ENCODE assay signal across 21 mouse cellular contexts in the genomic region with DNA sequence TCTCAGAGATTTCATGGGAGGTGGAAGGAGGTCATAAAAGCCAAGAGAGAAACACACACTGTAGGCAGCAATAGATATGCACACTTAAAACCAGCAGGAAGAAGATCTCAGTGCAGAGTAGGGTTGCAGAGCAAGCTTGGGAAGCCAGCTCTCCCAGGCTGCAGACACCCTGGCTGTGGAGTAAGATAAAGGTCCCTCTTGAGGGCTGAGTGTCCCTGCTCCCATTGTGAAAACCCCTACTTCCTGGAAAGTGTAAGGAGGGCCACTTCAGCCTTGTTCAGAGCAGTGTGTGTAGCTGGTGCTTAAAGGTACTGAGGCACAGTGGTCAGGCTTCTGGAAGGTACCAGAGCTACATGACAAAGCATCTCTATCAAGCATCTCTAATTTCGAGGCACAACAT.
A peak's percentile ranks its signal among the peaks of the same experiment; 100 is the strongest.
DNase-seq lines count a peak whose midpoint lies in the region; ATAC-seq and TF ChIP-seq lines count a peak whose summit lies in the region.
"Had no signal": no experiment of that assay in that cellular context is flagged by ENCODE, and none has a peak within 500 bp of the region (broad histone marks: within the 10 kb centered on the region; RNA-seq: fewer than 3 reads in every experiment).

No protein-coding gene starts in this region.

- H3K9me3 ChIP-seq in hindbrain, embryonic 12.5 days (replicated peaks): no peaks in the 10 kb centered on the region
- H3K9me3 ChIP-seq in hindbrain, embryonic 11.5 days (ENCODE audit: control insufficient read depth, low read length): no peaks in the 10 kb centered on the region
- H3K9me3 ChIP-seq in lung, postnatal 0 days (ENCODE audit: low read length): no peaks in the 10 kb centered on the region
- no peaks in the 10 kb centered on the region for H3K9me3 ChIP-seq in midbrain, embryonic 16.5 days (replicated peaks; ENCODE audit: control insufficient read depth, low read length, poor library complexity, severe bottlenecking)
- H3K9me3 ChIP-seq in midbrain, embryonic 11.5 days (ENCODE audit: control insufficient read depth, low read length): no peaks in the 10 kb centered on the region
- H3K9me3 ChIP-seq: embryonic facial prominence, embryonic 15.5 days; forebrain, embryonic 10.5 days; heart, embryonic 10.5 days had no signal

- H3K36me3 ChIP-seq in hindbrain, embryonic 12.5 days: peaks cover 8% of the 10 kb centered on the region; the same call in 1 of the 2 replicates
- no peaks in the 10 kb centered on the region for H3K36me3 ChIP-seq in hindbrain, embryonic 11.5 days (ENCODE audit: control insufficient read depth, insufficient read depth, low read length)
- H3K36me3 ChIP-seq in lung, postnatal 0 days (ENCODE audit: insufficient read depth, low read length): no peaks in the 10 kb centered on the region
- no peaks in the 10 kb centered on the region for H3K36me3 ChIP-seq in midbrain, embryonic 16.5 days (ENCODE audit: control insufficient read depth, insufficient read depth, low read length)
- H3K36me3 ChIP-seq in midbrain, embryonic 11.5 days (ENCODE audit: control insufficient read depth, insufficient read depth, low read length): no peaks in the 10 kb centered on the region
- H3K36me3 ChIP-seq: embryonic facial prominence, embryonic 15.5 days; forebrain, embryonic 10.5 days; heart, embryonic 10.5 days had no signal

- no peak overlapping the region for H3K4me2 ChIP-seq in hindbrain, embryonic 12.5 days (replicated peaks)
- no peak overlapping the region for H3K4me2 ChIP-seq in hindbrain, embryonic 11.5 days (replicated peaks; ENCODE audit: low read depth, low read length)
- no peak overlapping the region for H3K4me2 ChIP-seq in lung, postnatal 0 days (replicated peaks; ENCODE audit: low read depth, low read length)
- H3K4me2 ChIP-seq in midbrain, embryonic 16.5 days (ENCODE audit: low read length): no peak overlapping the region
- no peak overlapping the region for H3K4me2 ChIP-seq in midbrain, embryonic 11.5 days
- H3K4me2 ChIP-seq: embryonic facial prominence, embryonic 15.5 days had no signal

- H3K27ac ChIP-seq in hindbrain, embryonic 12.5 days: 0 out of 2 replicates have a peak overlapping the region, but pooled peaks have one; percentile 30
- no peak overlapping the region for H3K27ac ChIP-seq in hindbrain, embryonic 11.5 days (ENCODE audit: low read depth, low read length)
- H3K27ac ChIP-seq in lung, postnatal 0 days (ENCODE audit: low read length): no peak overlapping the region
- H3K27ac ChIP-seq in midbrain, embryonic 16.5 days (ENCODE audit: low read length): 0 out of 2 replicates have a peak overlapping the region, but pooled peaks have one; percentile 17
- no peak overlapping the region for H3K27ac ChIP-seq in midbrain, embryonic 11.5 days (ENCODE audit: low read depth, low read length)
- H3K27ac ChIP-seq: embryonic facial prominence, embryonic 15.5 days; forebrain, embryonic 10.5 days; gastrocnemius, adult 2 months; heart, embryonic 10.5 days had no signal

- DNase-seq in hindbrain, embryonic 11.5 days (ENCODE audit: low spot score): no peak
- DNase-seq in lung, postnatal 0 days (ENCODE audit: low spot score): peak; percentile 23
- DNase-seq in lung, postnatal 4 days: no peak
- DNase-seq in midbrain, embryonic 11.5 days (ENCODE audit: low spot score, missing footprints): no peak
- no peak for DNase-seq in kidney, postnatal 36 days
- DNase-seq: adrenal gland, postnatal 10 days; cerebellum, adult 11 months; cerebellum, adult 8-10 months; cerebellum, postnatal 14 days; embryo, embryonic 11 days; gastrocnemius, adult 2 months; gastrocnemius, postnatal 36 days; heart, adult 18-20 months; heart, postnatal 10 days had no signal

- no peak overlapping the region for H3K4me3 ChIP-seq in hindbrain, embryonic 12.5 days
- H3K4me3 ChIP-seq in hindbrain, embryonic 11.5 days (ENCODE audit: low read depth, low read length): no peak overlapping the region
- H3K4me3 ChIP-seq in lung, postnatal 0 days (ENCODE audit: low read depth, low read length): no peak overlapping the region
- no peak overlapping the region for H3K4me3 ChIP-seq in midbrain, embryonic 16.5 days (ENCODE audit: low read depth, low read length)
- H3K4me3 ChIP-seq in midbrain, embryonic 11.5 days (ENCODE audit: low read depth, low read length): no peak overlapping the region
- H3K4me3 ChIP-seq: embryonic facial prominence, embryonic 15.5 days; erythroblast, embryonic 14.5 days; forebrain, embryonic 10.5 days; gastrocnemius, adult 2 months; heart, embryonic 10.5 days had no signal

- no peak overlapping the region for H3K9ac ChIP-seq in hindbrain, embryonic 12.5 days
- no peak overlapping the region for H3K9ac ChIP-seq in hindbrain, embryonic 11.5 days (ENCODE audit: low read depth, low read length)
- no peak overlapping the region for H3K9ac ChIP-seq in lung, postnatal 0 days (replicated peaks; ENCODE audit: low read depth)
- no peak overlapping the region for H3K9ac ChIP-seq in midbrain, embryonic 16.5 days (ENCODE audit: low read depth, low read length)
- H3K9ac ChIP-seq in midbrain, embryonic 11.5 days (ENCODE audit: low read length): no peak overlapping the region
- H3K9ac ChIP-seq: embryonic facial prominence, embryonic 15.5 days had no signal

- no peak for ATAC-seq in hindbrain, embryonic 12.5 days (ENCODE audit: low FRiP score)
- no peak for ATAC-seq in hindbrain, embryonic 11.5 days (ENCODE audit: low FRiP score)
- ATAC-seq in lung, postnatal 0 days: peak; percentile 59
- no peak for ATAC-seq in midbrain, embryonic 16.5 days
- ATAC-seq in midbrain, embryonic 11.5 days (ENCODE audit: low FRiP score): no peak
- ATAC-seq: forebrain, embryonic 14.5 days had no signal

- TF ChIP-seq CTCF in lung, postnatal 0 days (IDR thresholded peaks at IDR 0.05): no peak

- peaks cover 28% of the 10 kb centered on the region for H3K4me1 ChIP-seq in hindbrain, embryonic 12.5 days
- 0 out of 2 replicates have a peak, but pooled peaks cover 2% of the 10 kb centered on the region for H3K4me1 ChIP-seq in hindbrain, embryonic 11.5 days (replicated peaks; ENCODE audit: control insufficient read depth, insufficient read depth, low read length)
- H3K4me1 ChIP-seq in lung, postnatal 0 days (ENCODE audit: insufficient read depth, low read depth, low read length): no peaks in the 10 kb centered on the region
- peaks cover 7% of the 10 kb centered on the region; the same call in 1 of the 2 replicates for H3K4me1 ChIP-seq in midbrain, embryonic 16.5 days (ENCODE audit: control insufficient read depth, insufficient read depth, low read length)
- H3K4me1 ChIP-seq in midbrain, embryonic 11.5 days (ENCODE audit: control insufficient read depth, insufficient read depth, low read length): peaks cover 6% of the 10 kb centered on the region
- H3K4me1 ChIP-seq: heart, embryonic 10.5 days had no signal

- no peaks in the 10 kb centered on the region for H3K27me3 ChIP-seq in hindbrain, embryonic 12.5 days
- H3K27me3 ChIP-seq in hindbrain, embryonic 11.5 days (ENCODE audit: control insufficient read depth, insufficient read depth, low read length): no peaks in the 10 kb centered on the region
- H3K27me3 ChIP-seq in lung, postnatal 0 days (replicated peaks; ENCODE audit: insufficient read depth, low read length): no peaks in the 10 kb centered on the region
- no peaks in the 10 kb centered on the region for H3K27me3 ChIP-seq in midbrain, embryonic 16.5 days (ENCODE audit: control insufficient read depth, insufficient read depth, low read depth, low read length)
- H3K27me3 ChIP-seq in midbrain, embryonic 11.5 days (ENCODE audit: control insufficient read depth, insufficient read depth, low read length): no peaks in the 10 kb centered on the region
- H3K27me3 ChIP-seq: embryonic facial prominence, embryonic 15.5 days had no signal

- 92% methylated on average over 1 of the region's 1 CpGs for WGBS in hindbrain, embryonic 12.5 days
- 82% methylated on average over 1 of the region's 1 CpGs for WGBS in hindbrain, embryonic 11.5 days
- 73% methylated on average over 1 of the region's 1 CpGs for WGBS in lung, postnatal 0 days
- WGBS in midbrain, embryonic 16.5 days: 75% methylated on average over 1 of the region's 1 CpGs
- WGBS in midbrain, embryonic 11.5 days: 74% methylated on average over 1 of the region's 1 CpGs

- TF ChIP-seq EP300 in lung, postnatal 0 days (IDR thresholded peaks at IDR 0.05): no peak

Comparison
In these comparisons a context has a peak if more than half of its experiments do, and no peak if none do; other contexts are left out.
1. H3K27ac ChIP-seq: peak in hindbrain, embryonic 12.5 days (single experiment) and midbrain, embryonic 16.5 days (single experiment); none in hindbrain, embryonic 11.5 days (single experiment), lung, postnatal 0 days (single experiment) and midbrain, embryonic 11.5 days (single experiment).